11 mouse cellular contexts compared by ENCODE assay signal in genomic region chr11:8652116-8652714, GRCm38 (mm10). TPM values are rescaled to one million over a fixed set of nuclear protein-coding genes. Genes with fewer than 3 reads are reported as not detected.
DNase-seq lines count a peak whose midpoint lies in the region; ATAC-seq and TF ChIP-seq lines count a peak whose summit lies in the region.
"Had no signal": no experiment of that assay in that cellular context is flagged by ENCODE, and none has a peak within 500 bp of the region (broad histone marks: within the 10 kb centered on the region; RNA-seq: fewer than 3 reads in every experiment).

No protein-coding gene starts in this region.

- peaks cover 4% of the 10 kb centered on the region; the same call in 1 of the 2 replicates for H3K4me1 ChIP-seq in forebrain, embryonic 11.5 days (replicated peaks; ENCODE audit: control insufficient read depth, insufficient read depth, low read length)
- peaks cover 17% of the 10 kb centered on the region for H3K4me1 ChIP-seq in forebrain, embryonic 16.5 days (replicated peaks; ENCODE audit: control insufficient read depth, insufficient read depth, low read length)
- H3K4me1 ChIP-seq in kidney, embryonic 16.5 days (ENCODE audit: insufficient read depth, low read length) = peaks cover 64% of the 10 kb centered on the region
- peaks cover 2 to 34% of the 10 kb centered on the region in 2 experiments; a peak in 2 of 4 replicates for H3K4me1 ChIP-seq in ES-E14 (ENCODE audit: control insufficient read depth in 2 of 2, insufficient read depth in 2 of 2, low read length in 2 of 2, poor library complexity in 1 of 2)
- H3K4me1 ChIP-seq in forebrain, embryonic 13.5 days = peaks cover 40% of the 10 kb centered on the region
- peaks cover 2% of the 10 kb centered on the region; the same call in 1 of the 2 replicates for H3K4me1 ChIP-seq in thymus, adult 2 months (replicated peaks; ENCODE audit: control insufficient read depth, insufficient read depth, low read length)

- H3K27me3 ChIP-seq in forebrain, embryonic 11.5 days (ENCODE audit: control insufficient read depth, insufficient read depth, low read length) = no peaks in the 10 kb centered on the region
- H3K27me3 ChIP-seq in forebrain, embryonic 16.5 days (replicated peaks; ENCODE audit: control insufficient read depth, insufficient read depth, low read length) = no peaks in the 10 kb centered on the region
- H3K27me3 ChIP-seq in kidney, embryonic 16.5 days (ENCODE audit: insufficient read depth, low read length) = no peaks in the 10 kb centered on the region
- no peaks in the 10 kb centered on the region for H3K27me3 ChIP-seq in forebrain, embryonic 13.5 days
- no peaks in the 10 kb centered on the region for H3K27me3 ChIP-seq in thymus, adult 2 months (ENCODE audit: control insufficient read depth, insufficient read depth, low read length)
- H3K27me3 ChIP-seq: midbrain, embryonic 12.5 days; Patski had no signal

- H3K36me3 ChIP-seq in forebrain, embryonic 11.5 days (ENCODE audit: control insufficient read depth, insufficient read depth, low read length) = no peaks in the 10 kb centered on the region
- H3K36me3 ChIP-seq in forebrain, embryonic 16.5 days (ENCODE audit: control insufficient read depth, insufficient read depth) = no peaks in the 10 kb centered on the region
- no peaks in the 10 kb centered on the region for H3K36me3 ChIP-seq in kidney, embryonic 16.5 days (ENCODE audit: insufficient read depth, low read length)
- H3K36me3 ChIP-seq in ES-E14 (ENCODE audit: control insufficient read depth, insufficient read depth, low read length, poor library complexity, severe bottlenecking) = no peaks in the 10 kb centered on the region
- no peaks in the 10 kb centered on the region for H3K36me3 ChIP-seq in forebrain, embryonic 13.5 days (ENCODE audit: poor library complexity, severe bottlenecking)
- no peaks in the 10 kb centered on the region for H3K36me3 ChIP-seq in thymus, adult 2 months (ENCODE audit: control insufficient read depth, insufficient read depth, low read length)
- H3K36me3 ChIP-seq: midbrain, embryonic 12.5 days had no signal

- peak; percentile 55; the same call in 1 of the 2 replicates for ATAC-seq in forebrain, embryonic 11.5 days (replicated peaks; ENCODE audit: low FRiP score)
- no peak for ATAC-seq in forebrain, embryonic 16.5 days
- ATAC-seq in kidney, embryonic 16.5 days (ENCODE audit: low FRiP score, low TSS enrichment) = no peak
- ATAC-seq in forebrain, embryonic 13.5 days = peak; percentile 40; the same call in 1 of the 2 replicates
- ATAC-seq: Patski had no signal

- TF ChIP-seq CTCF in thymus, adult 2 months (IDR thresholded peaks at IDR 0.05; ENCODE audit: borderline replicate concordance, control insufficient read depth, extremely low read depth, insufficient read depth, low read length, poor library complexity) = no peak

- no peak for DNase-seq in forebrain, embryonic 11.5 days (ENCODE audit: low spot score)
- DNase-seq in kidney, adult 11 months = no peak
- DNase-seq in ES-E14 (ENCODE audit: low read depth, low spot score) = no peak
- DNase-seq in thymus, adult 2 months = no peak
- no peak for DNase-seq in lung, postnatal 25 days (ENCODE audit: low spot score)

- in situ Hi-C loops in ES-E14 (cut with MboI; ENCODE audit: low sequenced_read_pairs in 2 of 2, unreplicated experiment in 2 of 2) = no loop called here

- no peak for TF ChIP-seq POLR2A in thymus, adult 2 months (IDR thresholded peaks at IDR 0.05; ENCODE audit: control insufficient read depth, extremely low read depth, insufficient read depth, low read length, poor library complexity)

- no peak overlapping the region for H3K27ac ChIP-seq in forebrain, embryonic 11.5 days (ENCODE audit: low read depth, low read length)
- H3K27ac ChIP-seq in forebrain, embryonic 16.5 days (ENCODE audit: low read length) = no peak overlapping the region
- H3K27ac ChIP-seq in kidney, embryonic 16.5 days (ENCODE audit: low read length) = peak overlapping the region; percentile 79
- H3K27ac ChIP-seq in ES-E14 (ENCODE audit: insufficient read depth, low read depth, low read length, poor library complexity, severe bottlenecking) = peak overlapping the region; percentile 13; the same call in 1 of the 2 replicates
- H3K27ac ChIP-seq in forebrain, embryonic 13.5 days = peak overlapping the region; percentile 2; the same call in 1 of the 2 replicates
- H3K27ac ChIP-seq in thymus, adult 2 months (ENCODE audit: control insufficient read depth, insufficient read depth, low read length) = no peak overlapping the region
- H3K27ac ChIP-seq: hindbrain, embryonic 14.5 days; midbrain, embryonic 12.5 days had no signal

- no peaks in the 10 kb centered on the region for H3K9me3 ChIP-seq in forebrain, embryonic 11.5 days (ENCODE audit: control insufficient read depth, low read length)
- no peaks in the 10 kb centered on the region for H3K9me3 ChIP-seq in forebrain, embryonic 16.5 days (ENCODE audit: control insufficient read depth, low read length)
- no peaks in the 10 kb centered on the region for H3K9me3 ChIP-seq in kidney, embryonic 16.5 days (ENCODE audit: low read length)
- no peaks in the 10 kb centered on the region for H3K9me3 ChIP-seq in ES-E14 (ENCODE audit: control insufficient read depth, insufficient read depth, low read depth, low read length)
- no peaks in the 10 kb centered on the region for H3K9me3 ChIP-seq in forebrain, embryonic 13.5 days (replicated peaks)
- H3K9me3 ChIP-seq: midbrain, embryonic 12.5 days had no signal

- 72% methylated on average over 10 of the region's 10 CpGs for WGBS in forebrain, embryonic 11.5 days
- WGBS in forebrain, embryonic 16.5 days = 67% methylated on average over 10 of the region's 10 CpGs
- WGBS in kidney, embryonic 16.5 days = 77% methylated on average over 10 of the region's 10 CpGs
- WGBS in forebrain, embryonic 13.5 days = 65% methylated on average over 10 of the region's 10 CpGs
- WGBS in thymus, adult 2 months = 95% methylated on average over 10 of the region's 10 CpGs

- H3K4me2 ChIP-seq in forebrain, embryonic 11.5 days (ENCODE audit: low read depth, low read length, severe bottlenecking) = no peak overlapping the region
- H3K4me2 ChIP-seq in forebrain, embryonic 16.5 days (ENCODE audit: low read length) = no peak overlapping the region
- no peak overlapping the region for H3K4me2 ChIP-seq in kidney, embryonic 16.5 days (replicated peaks; ENCODE audit: low read depth, low read length)
- H3K4me2 ChIP-seq in forebrain, embryonic 13.5 days = no peak overlapping the region
- H3K4me2 ChIP-seq: hindbrain, embryonic 14.5 days; midbrain, embryonic 12.5 days had no signal

- no peak overlapping the region for H3K9ac ChIP-seq in forebrain, embryonic 11.5 days (ENCODE audit: low read length)
- no peak overlapping the region for H3K9ac ChIP-seq in forebrain, embryonic 16.5 days (replicated peaks; ENCODE audit: low read depth, low read length)
- H3K9ac ChIP-seq in kidney, embryonic 16.5 days (replicated peaks; ENCODE audit: low read length) = no peak overlapping the region
- H3K9ac ChIP-seq in ES-E14 (ENCODE audit: insufficient read depth, low read depth, low read length, poor library complexity, severe bottlenecking) = peak overlapping the region; percentile 11; the same call in 1 of the 2 replicates
- H3K9ac ChIP-seq in forebrain, embryonic 13.5 days = no peak overlapping the region
- H3K9ac ChIP-seq: hindbrain, embryonic 14.5 days; midbrain, embryonic 12.5 days had no signal

- no peak overlapping the region for H3K4me3 ChIP-seq in forebrain, embryonic 11.5 days (ENCODE audit: low read depth, low read length)
- no peak overlapping the region for H3K4me3 ChIP-seq in forebrain, embryonic 16.5 days (replicated peaks; ENCODE audit: low read length)
- no peak overlapping the region for H3K4me3 ChIP-seq in kidney, embryonic 16.5 days (ENCODE audit: low read length)
- H3K4me3 ChIP-seq in ES-E14 (ENCODE audit: insufficient read depth in 1 of 2, low read depth in 1 of 2, low read length in 2 of 2, poor library complexity in 1 of 2, severe bottlenecking in 1 of 2) = no peak overlapping the region
- no peak overlapping the region for H3K4me3 ChIP-seq in forebrain, embryonic 13.5 days
- H3K4me3 ChIP-seq in thymus, adult 2 months (ENCODE audit: control insufficient read depth, insufficient read depth, low read length) = no peak overlapping the region
- H3K4me3 ChIP-seq: midbrain, embryonic 12.5 days had no signal

TF ChIP-seq in ES-E14, 5 proteins besides CTCF, POLR2A, EP300 and RAD21:
- TF ChIP-seq ZC3H11A (IDR thresholded peaks at IDR 0.05; ENCODE audit: borderline replicate concordance, low read depth, low read length) = no peak
- TF ChIP-seq ZNF384 (IDR thresholded peaks at IDR 0.05; ENCODE audit: low read depth, low read length) = no peak
- TF ChIP-seq HCFC1 (IDR thresholded peaks at IDR 0.05; ENCODE audit: borderline replicate concordance, insufficient read depth, low read length) = no peak
- TF ChIP-seq MAFK (IDR thresholded peaks at IDR 0.05; ENCODE audit: insufficient read depth, low read depth, low read length) = no peak
- TF ChIP-seq CHD2 (IDR thresholded peaks at IDR 0.05; ENCODE audit: low read depth, low read length) = no peak

RNA-seq across cellular contexts. Expression of gene Tns3, which starts 12.1 kb away (rescaled TPM):
- 8.5 and 8.8 TPM in 2 replicates for polyA plus RNA-seq in forebrain, embryonic 11.5 days (2014; fragmentation: Nextera tagmentation; extraction: Ambion mirVana)
- 8.8 TPM in 2 replicates for polyA plus RNA-seq in forebrain, embryonic 16.5 days (2015; fragmentation: Nextera tagmentation; extraction: Ambion mirVana)
- polyA plus RNA-seq in kidney, embryonic 16.5 days (2015; fragmentation: Nextera tagmentation; extraction: Ambion mirVana) = 31.5 and 32.7 TPM in 2 replicates
- total RNA-seq in ES-E14 (2012; rRNA removed) = 111 and 133 TPM in 2 replicates
- 6.6 and 7.3 TPM in 2 replicates for polyA plus RNA-seq in forebrain, embryonic 13.5 days (2015; fragmentation: Nextera tagmentation; extraction: Ambion mirVana)
- 31.7 and 33.9 TPM in 2 replicates for polyA plus RNA-seq in thymus, adult 2 months (2012; rRNA removed)

Comparison
In these comparisons a context has a peak if more than half of its experiments do, and no peak if none do; other contexts are left out.
1. ATAC-seq: peak in forebrain, embryonic 11.5 days (single experiment) and forebrain, embryonic 13.5 days (single experiment); none in forebrain, embryonic 16.5 days (single experiment) and kidney, embryonic 16.5 days (single experiment).
2. H3K27ac ChIP-seq: peak in kidney, embryonic 16.5 days (single experiment), ES-E14 (single experiment) and forebrain, embryonic 13.5 days (single experiment); none in forebrain, embryonic 11.5 days (single experiment), forebrain, embryonic 16.5 days (single experiment) and thymus, adult 2 months (single experiment).